Mouse (Mus musculus): ENCODE data around the gene Csad. TPM values are rescaled to one million over a fixed set of nuclear protein-coding genes. Genes with fewer than 3 reads are reported as not detected.

Csad gene
- polyA plus RNA-seq, 1 experiment from 2014 or later, result 53.5 TPM

- Histone ChIP-seq H3K4me1 (peaks cover 46% of the 10 kb centered on the region), H3K9me3 (replicated peaks) (no peaks in the 10 kb centered on the region), H3K27ac (no peak overlapping the region), H3K27me3 (peaks cover 93% of the 10 kb centered on the region), H3K4me3 (peak overlapping the region; percentile 57), H3K4me2 (replicated peaks) (peak overlapping the region; percentile 97), H3K9ac (peak overlapping the region; percentile 44; the same call in 1 of the 2 replicates), H3K36me3 (no peaks in the 10 kb centered on the region)
- 4% methylated on average over 17 of the region's 19 CpGs for WGBS
- ATAC-seq (ENCODE audit: low FRiP score), result no peak
These were observed 40.0 kb upstream of the Csad start for GRCm38 (mm10) chr15:102244306-102245191.

GRCm38 (mm10) chr15:102243229-102244190 lies 39.0 kb upstream of the Csad start:
- ATAC-seq (ENCODE audit: low FRiP score), result no peak
- Histone ChIP-seq H3K36me3 (no peaks in the 10 kb centered on the region), H3K9ac (peak overlapping the region; percentile 1), H3K27me3 (peaks cover 83% of the 10 kb centered on the region), H3K4me1 (peaks cover 41% of the 10 kb centered on the region), H3K4me3 (0 out of 2 replicates have a peak overlapping the region, but pooled peaks have one; percentile 1), H3K27ac (no peak overlapping the region), H3K4me2 (replicated peaks) (peak overlapping the region; percentile 27), H3K9me3 (replicated peaks) (no peaks in the 10 kb centered on the region)
- 11% methylated on average over 22 of the region's 22 CpGs for WGBS

GRCm38 (mm10) chr15:102242404-102243228 lies 38.1 kb upstream of the Csad start:
- no peaks in the 10 kb centered on the region for H3K9me3 ChIP-seq (replicated peaks)
- H3K4me3 ChIP-seq, result no peak overlapping the region
- H3K4me1 ChIP-seq, result peaks cover 35% of the 10 kb centered on the region
- no peak for ATAC-seq (ENCODE audit: low FRiP score)
- H3K27me3 ChIP-seq, result peaks cover 77% of the 10 kb centered on the region
- no peak overlapping the region for H3K27ac ChIP-seq
- 34% methylated on average over 12 of the region's 12 CpGs for WGBS
- no peaks in the 10 kb centered on the region for H3K36me3 ChIP-seq
- H3K9ac ChIP-seq, result no peak overlapping the region
- H3K4me2 ChIP-seq (replicated peaks), result no peak overlapping the region

- Histone ChIP-seq H3K27me3 (peaks cover 57% of the 10 kb centered on the region), H3K9me3 (replicated peaks) (no peaks in the 10 kb centered on the region), H3K9ac (no peak overlapping the region), H3K4me1 (peaks cover 21% of the 10 kb centered on the region), H3K4me2 (replicated peaks) (no peak overlapping the region), H3K36me3 (no peaks in the 10 kb centered on the region), H3K4me3 (no peak overlapping the region), H3K27ac (no peak overlapping the region)
- ATAC-seq (ENCODE audit: low FRiP score), result no peak
- 78% methylated on average over 4 of the region's 4 CpGs for WGBS
These were observed 36.1 kb upstream of the Csad start for GRCm38 (mm10) chr15:102240607-102241006.

- 77% methylated on average over 11 of the region's 11 CpGs for WGBS
- no peak overlapping the region for H3K4me2 ChIP-seq (replicated peaks)
- H3K4me1 ChIP-seq, result peaks cover 21% of the 10 kb centered on the region
- ATAC-seq (ENCODE audit: low FRiP score), result no peak
- H3K27ac ChIP-seq, result no peak overlapping the region
- no peak overlapping the region for H3K4me3 ChIP-seq
- H3K27me3 ChIP-seq, result peaks cover 50% of the 10 kb centered on the region
- H3K9me3 ChIP-seq (replicated peaks), result no peaks in the 10 kb centered on the region
- H3K9ac ChIP-seq, result no peak overlapping the region
- H3K36me3 ChIP-seq, result no peaks in the 10 kb centered on the region
These were observed 35.3 kb upstream of the Csad start for GRCm38 (mm10) chr15:102239851-102240250.

- H3K4me1 ChIP-seq, result peaks cover 19% of the 10 kb centered on the region
- no peak overlapping the region for H3K4me3 ChIP-seq
- H3K27ac ChIP-seq, result no peak overlapping the region
- H3K4me2 ChIP-seq (replicated peaks), result no peak overlapping the region
- H3K9ac ChIP-seq, result no peak overlapping the region
- whole genome bisulfite sequencing, result 8% methylated on average over 9 of the region's 9 CpGs
- ATAC-seq (ENCODE audit: low FRiP score), result peak; percentile 77
- peaks cover 44% of the 10 kb centered on the region for H3K27me3 ChIP-seq
- no peaks in the 10 kb centered on the region for H3K9me3 ChIP-seq (replicated peaks)
- H3K36me3 ChIP-seq, result no peaks in the 10 kb centered on the region
These were observed 34.7 kb upstream of the Csad start for GRCm38 (mm10) chr15:102239260-102239590.

GRCm38 (mm10) chr15:102238543-102239259 lies 34.2 kb upstream of the Csad start:
- no peak overlapping the region for H3K4me2 ChIP-seq (replicated peaks)

GRCm38 (mm10) chr15:102235371-102236027 lies 31.0 kb upstream of the Csad start:
- peaks cover 11% of the 10 kb centered on the region for H3K4me1 ChIP-seq
- peaks cover 12% of the 10 kb centered on the region; the same call in 1 of the 2 replicates for H3K27me3 ChIP-seq
- no peak overlapping the region for H3K4me3 ChIP-seq
- H3K9me3 ChIP-seq (replicated peaks), result no peaks in the 10 kb centered on the region
- H3K9ac ChIP-seq, result peak overlapping the region; percentile 35; the same call in 1 of the 2 replicates
- 36% methylated on average over 20 of the region's 21 CpGs for WGBS
- ATAC-seq (ENCODE audit: low FRiP score), result 0 out of 2 replicates have a peak, but pooled peaks have one; percentile 19
- H3K27ac ChIP-seq, result no peak overlapping the region
- H3K36me3 ChIP-seq, result no peaks in the 10 kb centered on the region
- peak overlapping the region; percentile 15; the same call in 1 of the 2 replicates for H3K4me2 ChIP-seq (replicated peaks)

More at GRCm38 (mm10) chr15:102238543-102239259, 34.2 kb upstream of the Csad start:
- H3K27ac ChIP-seq, result no peak overlapping the region
- no peaks in the 10 kb centered on the region for H3K36me3 ChIP-seq
- peaks cover 39% of the 10 kb centered on the region for H3K27me3 ChIP-seq
- no peaks in the 10 kb centered on the region for H3K9me3 ChIP-seq (replicated peaks)
- no peak overlapping the region for H3K9ac ChIP-seq
- 94% methylated on average over 14 of the region's 14 CpGs for WGBS
- H3K4me3 ChIP-seq, result no peak overlapping the region
- peak; percentile 4; the same call in 1 of the 2 replicates for ATAC-seq (ENCODE audit: low FRiP score)
- peaks cover 18% of the 10 kb centered on the region for H3K4me1 ChIP-seq

GRCm38 (mm10) chr15:102233896-102234295 lies 29.4 kb upstream of the Csad start:
- WGBS, result 23% methylated on average over 2 of the region's 2 CpGs
- 0 out of 2 replicates have a peak, but pooled peaks cover 5% of the 10 kb centered on the region for H3K27me3 ChIP-seq
- H3K4me1 ChIP-seq, result peaks cover 11% of the 10 kb centered on the region
- ATAC-seq (ENCODE audit: low FRiP score), result no peak
- no peaks in the 10 kb centered on the region for H3K9me3 ChIP-seq (replicated peaks)
- H3K4me2 ChIP-seq (replicated peaks), result no peak overlapping the region
- no peak overlapping the region for H3K27ac ChIP-seq
- no peak overlapping the region for H3K9ac ChIP-seq
- H3K36me3 ChIP-seq, result no peaks in the 10 kb centered on the region
- no peak overlapping the region for H3K4me3 ChIP-seq

GRCm38 (mm10) chr15:102232764-102233163 lies 28.2 kb upstream of the Csad start:
- Histone ChIP-seq H3K4me3 (no peak overlapping the region), H3K4me1 (peaks cover 11% of the 10 kb centered on the region), H3K9ac (no peak overlapping the region), H3K27ac (no peak overlapping the region), H3K36me3 (no peaks in the 10 kb centered on the region), H3K27me3 (0 out of 2 replicates have a peak, but pooled peaks cover 5% of the 10 kb centered on the region), H3K9me3 (replicated peaks) (no peaks in the 10 kb centered on the region), H3K4me2 (replicated peaks) (no peak overlapping the region)
- no peak for ATAC-seq (ENCODE audit: low FRiP score)
- 84% methylated on average over 7 of the region's 7 CpGs for WGBS

Measured in hindbrain, embryonic 12.5 days (tissue).